Mouse (Mus musculus): Measurements from ENCODE around the gene Spata13. TPM values are rescaled to one million over a fixed set of nuclear protein-coding genes. Genes with fewer than 3 reads are reported as not detected.

Spata13 gene
- polyA plus RNA-seq, 1 experiment from 2014 or later: 121 TPM

GRCm38 (mm10) chr14:60621076-60621475 lies 12.7 kb upstream of the Spata13 start:
- no peak for ATAC-seq (ENCODE audit: low FRiP score)
- Histone ChIP-seq H3K9me3 (no peaks in the 10 kb centered on the region), H3K36me3 (replicated peaks) (no peaks in the 10 kb centered on the region), H3K9ac (no peak overlapping the region), H3K4me3 (replicated peaks) (no peak overlapping the region), H3K27ac (no peak overlapping the region), H3K4me1 (0 out of 2 replicates have a peak, but pooled peaks cover under 1% of the 10 kb centered on the region), H3K4me2 (no peak overlapping the region), H3K27me3 (no peaks in the 10 kb centered on the region)
- 72% methylated on average over 9 of the region's 9 CpGs for WGBS

- no peak for ATAC-seq (ENCODE audit: low FRiP score)
- no peaks in the 10 kb centered on the region for H3K9me3 ChIP-seq
- no peaks in the 10 kb centered on the region for H3K36me3 ChIP-seq (replicated peaks)
- no peak overlapping the region for H3K9ac ChIP-seq
- 91% methylated on average over 6 of the region's 6 CpGs for WGBS
- no peak overlapping the region for H3K4me3 ChIP-seq (replicated peaks)
- no peaks in the 10 kb centered on the region for H3K4me1 ChIP-seq
- no peaks in the 10 kb centered on the region for H3K27me3 ChIP-seq
- H3K4me2 ChIP-seq: no peak overlapping the region
- H3K27ac ChIP-seq: no peak overlapping the region
Measured at GRCm38 (mm10) chr14:60625486-60625885, 8.3 kb upstream of the Spata13 start.

GRCm38 (mm10) chr14:60629887-60630460 lies 3.8 kb upstream of the Spata13 start:
- no peaks in the 10 kb centered on the region for H3K9me3 ChIP-seq
- no peaks in the 10 kb centered on the region for H3K36me3 ChIP-seq (replicated peaks)
- no peak overlapping the region for H3K4me3 ChIP-seq (replicated peaks)
- H3K27ac ChIP-seq: no peak overlapping the region
- H3K9ac ChIP-seq: no peak overlapping the region
- ATAC-seq (ENCODE audit: low FRiP score): no peak
- peaks cover 10% of the 10 kb centered on the region for H3K4me1 ChIP-seq
- 79% methylated on average over 9 of the region's 9 CpGs for WGBS
- H3K27me3 ChIP-seq: no peaks in the 10 kb centered on the region
- no peak overlapping the region for H3K4me2 ChIP-seq

GRCm38 (mm10) chr14:60630981-60631380 lies 2.8 kb upstream of the Spata13 start:
- whole genome bisulfite sequencing: 91% methylated on average over 4 of the region's 4 CpGs
- H3K9ac ChIP-seq: no peak overlapping the region
- H3K4me2 ChIP-seq: no peak overlapping the region
- no peaks in the 10 kb centered on the region for H3K9me3 ChIP-seq
- H3K4me3 ChIP-seq (replicated peaks): no peak overlapping the region
- H3K36me3 ChIP-seq (replicated peaks): no peaks in the 10 kb centered on the region
- H3K27me3 ChIP-seq: no peaks in the 10 kb centered on the region
- no peak for ATAC-seq (ENCODE audit: low FRiP score)
- H3K4me1 ChIP-seq: peaks cover 17% of the 10 kb centered on the region
- no peak overlapping the region for H3K27ac ChIP-seq

GRCm38 (mm10) chr14:60634877-60635771 lies 1.3 kb downstream of the Spata13 start:
- Histone ChIP-seq H3K4me1 (peaks cover 59% of the 10 kb centered on the region), H3K9ac (peak overlapping the region; percentile 88), H3K27me3 (no peaks in the 10 kb centered on the region), H3K9me3 (no peaks in the 10 kb centered on the region), H3K36me3 (replicated peaks) (peaks cover 8% of the 10 kb centered on the region; the same call in 1 of the 2 replicates), H3K27ac (peak overlapping the region; percentile 92), H3K4me3 (replicated peaks) (peak overlapping the region; percentile 85), H3K4me2 (peak overlapping the region; percentile 81)
- WGBS: under 1% methylated on average over 45 of the region's 45 CpGs
- ATAC-seq (ENCODE audit: low FRiP score): no peak

GRCm38 (mm10) chr14:60635911-60636607 lies 2.3 kb downstream of the Spata13 start:
- 5% methylated on average over 14 of the region's 14 CpGs for WGBS
- ATAC-seq (ENCODE audit: low FRiP score): 0 out of 2 replicates have a peak, but pooled peaks have one; percentile 21
- H3K4me2 ChIP-seq: peak overlapping the region; percentile 81
- peak overlapping the region; percentile 92 for H3K27ac ChIP-seq
- H3K4me1 ChIP-seq: peaks cover 65% of the 10 kb centered on the region
- peak overlapping the region; percentile 85 for H3K4me3 ChIP-seq (replicated peaks)
- H3K27me3 ChIP-seq: no peaks in the 10 kb centered on the region
- H3K9ac ChIP-seq: peak overlapping the region; percentile 88
- H3K36me3 ChIP-seq (replicated peaks): peaks cover 9% of the 10 kb centered on the region; the same call in 1 of the 2 replicates
- no peaks in the 10 kb centered on the region for H3K9me3 ChIP-seq

- no peak for ATAC-seq (ENCODE audit: low FRiP score)
- Histone ChIP-seq H3K9ac (peak overlapping the region; percentile 88), H3K4me1 (peaks cover 70% of the 10 kb centered on the region)
Measured at GRCm38 (mm10) chr14:60636608-60636980, 2.8 kb downstream of the Spata13 start.

GRCm38 (mm10) chr14:60636996-60637395 lies 3.2 kb downstream of the Spata13 start:
- 0 out of 2 replicates have a peak overlapping the region, but pooled peaks have one; percentile 8 for H3K27ac ChIP-seq

More at GRCm38 (mm10) chr14:60636608-60636980, 2.8 kb downstream of the Spata13 start:
- no peak overlapping the region for H3K27ac ChIP-seq
- H3K4me3 ChIP-seq (replicated peaks): peak overlapping the region; percentile 85
- WGBS: 9% methylated on average over 2 of the region's 2 CpGs
- H3K27me3 ChIP-seq: no peaks in the 10 kb centered on the region
- H3K4me2 ChIP-seq: peak overlapping the region; percentile 81
- H3K36me3 ChIP-seq (replicated peaks): peaks cover 9% of the 10 kb centered on the region; the same call in 1 of the 2 replicates
- H3K9me3 ChIP-seq: no peaks in the 10 kb centered on the region

GRCm38 (mm10) chr14:60638159-60638558 lies 4.4 kb downstream of the Spata13 start:
- Histone ChIP-seq H3K4me3 (replicated peaks) (0 out of 2 replicates have a peak overlapping the region, but pooled peaks have one; percentile 85), H3K27ac (no peak overlapping the region), H3K4me2 (peak overlapping the region; percentile 81), H3K9me3 (no peaks in the 10 kb centered on the region), H3K4me1 (peaks cover 83% of the 10 kb centered on the region), H3K27me3 (no peaks in the 10 kb centered on the region), H3K36me3 (replicated peaks) (peaks cover 9% of the 10 kb centered on the region; the same call in 1 of the 2 replicates), H3K9ac (peak overlapping the region; percentile 38)
- ATAC-seq (ENCODE audit: low FRiP score): no peak
- 72% methylated on average over 8 of the region's 8 CpGs for WGBS

More at GRCm38 (mm10) chr14:60636996-60637395, 3.2 kb downstream of the Spata13 start:
- WGBS: 40% methylated on average over 9 of the region's 9 CpGs
- peak overlapping the region; percentile 81 for H3K4me2 ChIP-seq
- H3K27me3 ChIP-seq: no peaks in the 10 kb centered on the region
- H3K4me3 ChIP-seq (replicated peaks): peak overlapping the region; percentile 85
- H3K4me1 ChIP-seq: peaks cover 74% of the 10 kb centered on the region
- H3K36me3 ChIP-seq (replicated peaks): peaks cover 9% of the 10 kb centered on the region; the same call in 1 of the 2 replicates
- peak overlapping the region; percentile 38; the same call in 1 of the 2 replicates for H3K9ac ChIP-seq
- ATAC-seq (ENCODE audit: low FRiP score): no peak
- H3K9me3 ChIP-seq: no peaks in the 10 kb centered on the region

GRCm38 (mm10) chr14:60639195-60639594 lies 5.4 kb downstream of the Spata13 start:
- H3K27ac ChIP-seq: no peak overlapping the region
- peaks cover 9% of the 10 kb centered on the region; the same call in 1 of the 2 replicates for H3K36me3 ChIP-seq (replicated peaks)
- H3K4me1 ChIP-seq: peaks cover 84% of the 10 kb centered on the region
- WGBS: 87% methylated on average over 9 of the region's 9 CpGs
- ATAC-seq (ENCODE audit: low FRiP score): no peak
- H3K9me3 ChIP-seq: no peaks in the 10 kb centered on the region
- no peak overlapping the region for H3K9ac ChIP-seq
- H3K4me2 ChIP-seq: peak overlapping the region; percentile 3; the same call in 1 of the 2 replicates
- H3K4me3 ChIP-seq (replicated peaks): no peak overlapping the region
- no peaks in the 10 kb centered on the region for H3K27me3 ChIP-seq

GRCm38 (mm10) chr14:60641120-60641519 lies 7.3 kb downstream of the Spata13 start:
- Histone ChIP-seq H3K4me3 (replicated peaks) (no peak overlapping the region), H3K9ac (no peak overlapping the region), H3K4me2 (peak overlapping the region; percentile 42; the same call in 1 of the 2 replicates), H3K27ac (peak overlapping the region; percentile 94), H3K27me3 (no peaks in the 10 kb centered on the region), H3K4me1 (peaks cover 92% of the 10 kb centered on the region), H3K36me3 (replicated peaks) (peaks cover 13% of the 10 kb centered on the region; the same call in 1 of the 2 replicates), H3K9me3 (no peaks in the 10 kb centered on the region)
- 68% methylated on average over 6 of the region's 6 CpGs for WGBS
- ATAC-seq (ENCODE audit: low FRiP score): no peak

GRCm38 (mm10) chr14:60642131-60642530 lies 8.3 kb downstream of the Spata13 start:
- ATAC-seq (ENCODE audit: low FRiP score): no peak
- WGBS: 50% methylated on average over 1 of the region's 1 CpGs
- Histone ChIP-seq H3K27ac (peak overlapping the region; percentile 94), H3K4me2 (peak overlapping the region; percentile 42), H3K9me3 (no peaks in the 10 kb centered on the region), H3K4me1 (peaks cover 89% of the 10 kb centered on the region), H3K9ac (no peak overlapping the region), H3K4me3 (replicated peaks) (no peak overlapping the region), H3K36me3 (replicated peaks) (peaks cover 14% of the 10 kb centered on the region; the same call in 1 of the 2 replicates), H3K27me3 (no peaks in the 10 kb centered on the region)
